Mouse (Mus musculus): ENCODE measurements around the gene Nprl3. TPM values are rescaled to one million over a fixed set of nuclear protein-coding genes. Genes with fewer than 3 reads are reported as not detected.

The Nprl3 gene
- polyA plus RNA-seq, 1 experiment, result 35.7 TPM

GRCm38 (mm10) chr11:32242209-32242608 is 25.3 kb downstream of the Nprl3 start:
- no peak for TF ChIP-seq POLR2A (IDR thresholded peaks at IDR 0.05; ENCODE audit: low read depth, low read length)
- H3K36me3 ChIP-seq (ENCODE audit: control insufficient read depth, insufficient read depth, low read length), result peaks cover 19% of the 10 kb centered on the region

GRCm38 (mm10) chr11:32241391-32241790 is 26.1 kb downstream of the Nprl3 start:
- no peak for TF ChIP-seq POLR2A (IDR thresholded peaks at IDR 0.05; ENCODE audit: low read depth, low read length)
- TF ChIP-seq CTCF (IDR thresholded peaks at IDR 0.05; ENCODE audit: extremely low read depth, insufficient read length, insufficient replicate concordance, low read depth, low read length), result no peak
- Histone ChIP-seq H3K4me3 (ENCODE audit: low read depth, low read length) (no peak overlapping the region), H3K27ac (ENCODE audit: insufficient read depth, low read depth, low read length) (peak overlapping the region; percentile 15; the same call in 1 of the 2 replicates), H3K36me3 (ENCODE audit: control insufficient read depth, insufficient read depth, low read length) (peaks cover 19% of the 10 kb centered on the region), H3K4me1 (ENCODE audit: control insufficient read depth, insufficient read depth, insufficient read length, low read length) (peaks cover 3% of the 10 kb centered on the region; the same call in 1 of the 2 replicates), H3K27me3 (ENCODE audit: control insufficient read depth, insufficient read depth, low read length) (no peaks in the 10 kb centered on the region)

More at GRCm38 (mm10) chr11:32242209-32242608, 25.3 kb downstream of the Nprl3 start:
- 47% methylated on average over 3 of the region's 3 CpGs for WGBS
- H3K4me3 ChIP-seq (ENCODE audit: low read depth, low read length), result no peak overlapping the region
- H3K4me1 ChIP-seq (ENCODE audit: control insufficient read depth, insufficient read depth, insufficient read length, low read length), result peaks cover 3% of the 10 kb centered on the region; the same call in 1 of the 2 replicates
- H3K27ac ChIP-seq (ENCODE audit: insufficient read depth, low read depth, low read length), result no peak overlapping the region
- no peaks in the 10 kb centered on the region for H3K27me3 ChIP-seq (ENCODE audit: control insufficient read depth, insufficient read depth, low read length)

GRCm38 (mm10) chr11:32238093-32238860 is 29.2 kb downstream of the Nprl3 start:
- Histone ChIP-seq H3K4me1 (ENCODE audit: control insufficient read depth, insufficient read depth, insufficient read length, low read length) (peaks cover 3% of the 10 kb centered on the region; the same call in 1 of the 2 replicates), H3K4me3 (ENCODE audit: low read depth, low read length) (no peak overlapping the region), H3K27ac (ENCODE audit: insufficient read depth, low read depth, low read length) (no peak overlapping the region), H3K36me3 (ENCODE audit: control insufficient read depth, insufficient read depth, low read length) (peaks cover 17% of the 10 kb centered on the region), H3K27me3 (ENCODE audit: control insufficient read depth, insufficient read depth, low read length) (no peaks in the 10 kb centered on the region)
- WGBS, result 56% methylated on average over 5 of the region's 5 CpGs
- TF ChIP-seq POLR2A (IDR thresholded peaks at IDR 0.05; ENCODE audit: low read depth, low read length) (no peak), CTCF (IDR thresholded peaks at IDR 0.05; ENCODE audit: extremely low read depth, insufficient read length, insufficient replicate concordance, low read depth, low read length) (peak; percentile 93)

GRCm38 (mm10) chr11:32237411-32237795 is 30.1 kb downstream of the Nprl3 start:
- Histone ChIP-seq H3K36me3 (ENCODE audit: control insufficient read depth, insufficient read depth, low read length) (peaks cover 22% of the 10 kb centered on the region), H3K27ac (ENCODE audit: insufficient read depth, low read depth, low read length) (no peak overlapping the region), H3K4me3 (ENCODE audit: low read depth, low read length) (no peak overlapping the region), H3K4me1 (ENCODE audit: control insufficient read depth, insufficient read depth, insufficient read length, low read length) (peaks cover 3% of the 10 kb centered on the region; the same call in 1 of the 2 replicates), H3K27me3 (ENCODE audit: control insufficient read depth, insufficient read depth, low read length) (no peaks in the 10 kb centered on the region)
- TF ChIP-seq POLR2A (IDR thresholded peaks at IDR 0.05; ENCODE audit: low read depth, low read length) (no peak), CTCF (IDR thresholded peaks at IDR 0.05; ENCODE audit: extremely low read depth, insufficient read length, insufficient replicate concordance, low read depth, low read length) (no peak)
- WGBS, result 93% methylated on average over 3 of the region's 3 CpGs

- Histone ChIP-seq H3K4me3 (ENCODE audit: low read depth, low read length) (no peak overlapping the region), H3K4me1 (ENCODE audit: control insufficient read depth, insufficient read depth, insufficient read length, low read length) (peaks cover 3% of the 10 kb centered on the region; the same call in 1 of the 2 replicates), H3K27me3 (ENCODE audit: control insufficient read depth, insufficient read depth, low read length) (no peaks in the 10 kb centered on the region), H3K36me3 (ENCODE audit: control insufficient read depth, insufficient read depth, low read length) (peaks cover 25% of the 10 kb centered on the region), H3K27ac (ENCODE audit: insufficient read depth, low read depth, low read length) (no peak overlapping the region)
- 70% methylated on average over 9 of the region's 9 CpGs for WGBS
- TF ChIP-seq CTCF (IDR thresholded peaks at IDR 0.05; ENCODE audit: extremely low read depth, insufficient read length, insufficient replicate concordance, low read depth, low read length) (peak; percentile 72), POLR2A (IDR thresholded peaks at IDR 0.05; ENCODE audit: low read depth, low read length) (no peak)
Measured at GRCm38 (mm10) chr11:32236712-32237410, 30.6 kb downstream of the Nprl3 start.

- TF ChIP-seq CTCF (IDR thresholded peaks at IDR 0.05; ENCODE audit: extremely low read depth, insufficient read length, insufficient replicate concordance, low read depth, low read length) (no peak), POLR2A (IDR thresholded peaks at IDR 0.05; ENCODE audit: low read depth, low read length) (no peak)
- Histone ChIP-seq H3K4me3 (ENCODE audit: low read depth, low read length) (no peak overlapping the region), H3K4me1 (ENCODE audit: control insufficient read depth, insufficient read depth, insufficient read length, low read length) (no peaks in the 10 kb centered on the region), H3K27me3 (ENCODE audit: control insufficient read depth, insufficient read depth, low read length) (no peaks in the 10 kb centered on the region), H3K27ac (ENCODE audit: insufficient read depth, low read depth, low read length) (no peak overlapping the region), H3K36me3 (ENCODE audit: control insufficient read depth, insufficient read depth, low read length) (peaks cover 32% of the 10 kb centered on the region)
- 58% methylated on average over 2 of the region's 2 CpGs for WGBS
Measured at GRCm38 (mm10) chr11:32236132-32236531, 31.4 kb downstream of the Nprl3 start.

- H3K27ac ChIP-seq (ENCODE audit: insufficient read depth, low read depth, low read length), result no peak overlapping the region
- H3K27me3 ChIP-seq (ENCODE audit: control insufficient read depth, insufficient read depth, low read length), result no peaks in the 10 kb centered on the region
- TF ChIP-seq CTCF (IDR thresholded peaks at IDR 0.05; ENCODE audit: extremely low read depth, insufficient read length, insufficient replicate concordance, low read depth, low read length), result no peak
- no peak for TF ChIP-seq POLR2A (IDR thresholded peaks at IDR 0.05; ENCODE audit: low read depth, low read length)
- no peak overlapping the region for H3K4me3 ChIP-seq (ENCODE audit: low read depth, low read length)
- no peaks in the 10 kb centered on the region for H3K4me1 ChIP-seq (ENCODE audit: control insufficient read depth, insufficient read depth, insufficient read length, low read length)
- WGBS, result 11% methylated on average over 3 of the region's 3 CpGs
- peaks cover 34% of the 10 kb centered on the region for H3K36me3 ChIP-seq (ENCODE audit: control insufficient read depth, insufficient read depth, low read length)
Measured at GRCm38 (mm10) chr11:32235646-32236045, 31.9 kb downstream of the Nprl3 start.

All from small intestine, adult 2 months (tissue).